Mouse (Mus musculus): ENCODE data around the gene Cspg4.

DNA sequence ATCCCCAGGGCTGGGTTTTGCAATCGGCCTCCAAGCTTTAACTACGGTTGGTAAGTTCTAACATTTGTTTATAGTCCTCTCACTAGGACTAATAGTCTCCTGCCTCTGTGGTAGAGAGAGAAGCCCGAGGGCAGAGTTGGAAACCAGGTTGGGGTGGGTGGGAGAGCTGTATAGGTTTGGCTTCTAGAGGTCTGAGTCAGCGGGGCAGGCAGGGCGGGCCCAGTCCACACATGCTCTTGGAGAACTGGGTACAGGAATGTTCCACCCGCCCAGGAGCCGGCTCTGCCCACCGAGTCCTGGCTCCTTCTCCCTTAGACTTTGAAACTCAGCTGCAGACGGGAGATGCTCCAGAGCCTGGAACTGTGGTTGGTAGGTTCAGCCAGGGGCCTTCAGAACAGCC is 49.2 kb downstream of the Cspg4 start:
- TF ChIP-seq CTCF (conservative IDR thresholded peaks at IDR 0.05; ENCODE audit: insufficient read depth, insufficient read length, low read depth, low read length) (no peak), POLR2A (IDR thresholded peaks at IDR 0.05; ENCODE audit: low read depth, low read length) (no peak)
